In genomic region chr15:54167842-54168361, GRCm38 (mm10) we compare ENCODE assay signal across 14 mouse cellular contexts.
"Had no signal": no experiment of that assay in that cellular context is flagged by ENCODE, and none has a peak within 500 bp of the region (broad histone marks: within the 10 kb centered on the region; RNA-seq: fewer than 3 reads in every experiment).

No protein-coding gene starts in this region.

- H3K9ac ChIP-seq: liver, embryonic 14.5 days; liver, postnatal 0 days; lung, embryonic 14.5 days; stomach, embryonic 15.5 days had no signal

- H3K9me3 ChIP-seq: stomach, embryonic 15.5 days had no signal

- DNase-seq: kidney, adult 2 months; kidney, postnatal 25 days; layer of hippocampus, adult 9-11 months; liver, postnatal 0 days; lung, embryonic 14.5 days; right cerebral cortex, postnatal 4 days; thymus, postnatal 25 days had no signal

- H3K4me1 ChIP-seq: stomach, embryonic 15.5 days had no signal

- ATAC-seq: intestine, postnatal 0 days; liver, postnatal 0 days; lung, postnatal 0 days had no signal

- H3K36me3 ChIP-seq: stomach, embryonic 15.5 days had no signal

- H3K4me3 ChIP-seq: layer of hippocampus, adult 2 months; stomach, embryonic 15.5 days had no signal

- H3K27me3 ChIP-seq: stomach, embryonic 15.5 days had no signal

- H3K27ac ChIP-seq: kidney, postnatal 0 days; layer of hippocampus, adult 2 months; liver, embryonic 14.5 days; macrophage; stomach, embryonic 15.5 days had no signal

- H3K4me2 ChIP-seq: lung, embryonic 14.5 days; stomach, embryonic 15.5 days had no signal
